Mouse (Mus musculus): ENCODE measurements around the gene Fgg. TPM values are rescaled to one million over a fixed set of nuclear protein-coding genes. Genes with fewer than 3 reads are reported as not detected.

Fgg gene
- 0.51 TPM in 1 of 2 replicates, not detected in the other for polyA plus RNA-seq (2015; fragmentation: Nextera tagmentation; extraction: Ambion mirVana)

DNA sequence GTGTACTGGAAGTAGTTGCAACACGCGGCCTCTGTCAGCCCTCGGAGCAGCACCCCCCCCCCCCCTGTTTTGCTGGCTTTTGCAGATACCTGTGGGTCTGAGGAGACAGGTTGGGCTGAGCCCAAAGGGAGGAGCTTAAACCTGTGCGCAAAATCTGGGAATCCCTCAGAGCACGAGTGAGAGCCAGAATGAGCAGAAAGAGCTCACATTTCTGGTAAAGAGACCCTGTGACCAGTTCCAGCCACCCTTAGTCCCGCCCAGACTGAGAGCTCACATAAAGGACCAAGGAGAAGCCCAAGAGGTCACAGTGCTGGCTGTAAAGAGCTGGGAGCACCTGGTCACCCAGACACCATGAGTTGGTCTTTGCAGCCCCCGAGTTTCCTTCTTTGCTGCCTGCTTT, at the start of gene Fgg:
Gene Fgg (plus strand): TSS at position 168 of the 400 bp plus-strand sequence.
- Histone ChIP-seq H3K36me3 (no peaks in the 10 kb centered on the region), H3K9ac (replicated peaks) (no peak within 1 kb of the TSS), H3K27me3 (replicated peaks) (no peaks in the 10 kb centered on the region), H3K27ac (replicated peaks) (no peak within 1 kb of the TSS), H3K4me2 (no peak within 1 kb of the TSS), H3K9me3 (replicated peaks) (no peaks in the 10 kb centered on the region), H3K4me3 (replicated peaks) (no peak within 1 kb of the TSS), H3K4me1 (no peaks in the 10 kb centered on the region)
- ATAC-seq (ENCODE audit: low FRiP score), result no peak
- 59% methylated on average over 7 of the region's 7 CpGs for WGBS

GRCm38 (mm10) chr3:82971046-82971445, 36.5 kb upstream of the Fgg start:
- Histone ChIP-seq H3K4me2 (no peak overlapping the region), H3K4me1 (no peaks in the 10 kb centered on the region), H3K36me3 (no peaks in the 10 kb centered on the region), H3K27me3 (replicated peaks) (no peaks in the 10 kb centered on the region), H3K9me3 (replicated peaks) (no peaks in the 10 kb centered on the region), H3K9ac (replicated peaks) (no peak overlapping the region), H3K4me3 (replicated peaks) (no peak overlapping the region), H3K27ac (replicated peaks) (no peak overlapping the region)
- no peak for ATAC-seq (ENCODE audit: low FRiP score)
- WGBS, result 77% methylated on average over 3 of the region's 3 CpGs

DNA sequence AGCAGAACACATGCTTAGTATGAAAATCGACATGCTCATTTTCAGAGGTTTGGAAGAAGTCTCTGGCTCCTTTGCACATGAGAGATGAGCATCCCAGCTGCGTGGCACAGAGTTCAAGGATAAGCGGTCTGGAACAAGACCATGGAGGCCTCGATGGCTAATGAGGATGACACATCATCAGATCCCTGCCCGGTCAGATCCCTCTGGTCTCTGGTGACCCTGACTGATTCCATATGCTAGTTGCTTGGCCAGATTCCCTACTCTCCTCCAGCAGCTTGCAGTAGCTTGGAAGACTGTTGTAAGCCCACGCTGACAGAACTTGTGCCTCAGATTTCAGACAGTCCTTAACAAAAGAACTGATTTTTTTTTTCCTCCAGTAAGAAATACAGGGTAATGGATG, 26.7 kb upstream of the Fgg start:
- H3K4me2 ChIP-seq, result no peak overlapping the region
- 82% methylated on average over 6 of the region's 6 CpGs for WGBS
- H3K4me3 ChIP-seq (replicated peaks), result no peak overlapping the region
- no peaks in the 10 kb centered on the region for H3K4me1 ChIP-seq
- H3K9me3 ChIP-seq (replicated peaks), result no peaks in the 10 kb centered on the region
- H3K36me3 ChIP-seq, result no peaks in the 10 kb centered on the region
- no peak for ATAC-seq (ENCODE audit: low FRiP score)
- no peak overlapping the region for H3K27ac ChIP-seq (replicated peaks)
- no peak overlapping the region for H3K9ac ChIP-seq (replicated peaks)
- H3K27me3 ChIP-seq (replicated peaks), result no peaks in the 10 kb centered on the region

GRCm38 (mm10) chr3:82981861-82982260, 25.7 kb upstream of the Fgg start:
- ATAC-seq (ENCODE audit: low FRiP score), result no peak
- H3K36me3 ChIP-seq, result no peaks in the 10 kb centered on the region
- H3K4me2 ChIP-seq, result no peak overlapping the region
- no peaks in the 10 kb centered on the region for H3K4me1 ChIP-seq
- H3K9me3 ChIP-seq (replicated peaks), result no peaks in the 10 kb centered on the region
- no peak overlapping the region for H3K4me3 ChIP-seq (replicated peaks)
- H3K27ac ChIP-seq (replicated peaks), result no peak overlapping the region
- H3K27me3 ChIP-seq (replicated peaks), result no peaks in the 10 kb centered on the region
- 71% methylated on average over 8 of the region's 8 CpGs for WGBS
- no peak overlapping the region for H3K9ac ChIP-seq (replicated peaks)

GRCm38 (mm10) chr3:82984840-82985239, 22.7 kb upstream of the Fgg start:
- H3K4me2 ChIP-seq, result no peak overlapping the region
- no peak overlapping the region for H3K27ac ChIP-seq (replicated peaks)
- no peaks in the 10 kb centered on the region for H3K9me3 ChIP-seq (replicated peaks)
- WGBS, result 82% methylated on average over 2 of the region's 2 CpGs
- no peak for ATAC-seq (ENCODE audit: low FRiP score)
- H3K4me1 ChIP-seq, result no peaks in the 10 kb centered on the region
- no peaks in the 10 kb centered on the region for H3K36me3 ChIP-seq
- H3K27me3 ChIP-seq (replicated peaks), result no peaks in the 10 kb centered on the region
- no peak overlapping the region for H3K4me3 ChIP-seq (replicated peaks)
- H3K9ac ChIP-seq (replicated peaks), result no peak overlapping the region

DNA sequence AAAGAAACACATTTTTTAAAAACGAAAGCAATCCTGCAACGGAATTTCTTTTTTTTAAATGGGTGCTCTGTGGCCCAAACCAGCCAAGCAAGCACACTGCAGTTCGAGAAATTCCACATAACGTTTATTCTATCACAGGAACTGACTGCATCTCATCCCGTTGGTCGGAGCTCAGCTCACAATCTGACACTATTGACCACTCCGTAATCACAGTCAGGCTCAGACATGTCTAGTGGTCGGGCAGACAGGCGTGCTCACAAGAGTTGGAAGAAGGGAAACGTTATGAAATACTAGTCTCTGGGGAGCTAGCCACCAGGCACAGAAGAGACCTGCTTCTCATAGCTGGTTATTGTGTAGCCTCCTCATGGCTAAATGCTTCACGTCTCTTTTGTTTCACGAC, 15.6 kb upstream of the Fgg start:
- H3K27me3 ChIP-seq (replicated peaks), result peaks cover 4% of the 10 kb centered on the region; the same call in 1 of the 2 replicates
- no peak overlapping the region for H3K4me3 ChIP-seq (replicated peaks)
- H3K4me1 ChIP-seq, result peaks cover 7% of the 10 kb centered on the region
- no peak overlapping the region for H3K27ac ChIP-seq (replicated peaks)
- no peak overlapping the region for H3K4me2 ChIP-seq
- H3K9ac ChIP-seq (replicated peaks), result no peak overlapping the region
- WGBS, result 81% methylated on average over 12 of the region's 12 CpGs
- H3K9me3 ChIP-seq (replicated peaks), result no peaks in the 10 kb centered on the region
- no peaks in the 10 kb centered on the region for H3K36me3 ChIP-seq
- ATAC-seq (ENCODE audit: low FRiP score), result no peak

DNA sequence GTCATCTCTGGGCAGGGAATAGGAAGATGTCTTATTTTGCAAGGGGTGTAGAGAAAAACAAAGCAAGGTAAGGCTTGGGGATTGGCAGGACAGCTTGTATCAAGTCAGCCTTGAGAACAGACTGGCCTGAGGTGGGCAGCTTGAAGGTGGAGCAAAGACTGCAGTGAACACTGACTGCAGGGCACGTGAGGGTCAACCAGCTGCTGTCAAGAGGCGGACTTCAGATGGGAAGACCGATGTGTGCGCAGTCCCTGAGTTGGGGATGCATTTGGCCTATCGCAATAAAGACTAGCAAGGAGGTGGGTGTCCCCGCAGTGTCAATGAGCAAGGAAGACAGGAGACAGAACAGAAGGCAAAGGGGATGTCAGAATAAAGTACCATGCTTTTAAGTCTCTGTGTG, 14.6 kb upstream of the Fgg start:
- no peak for ATAC-seq (ENCODE audit: low FRiP score)
- H3K27me3 ChIP-seq (replicated peaks), result peaks cover 4% of the 10 kb centered on the region; the same call in 1 of the 2 replicates
- WGBS, result 92% methylated on average over 6 of the region's 6 CpGs

GRCm38 (mm10) chr3:82995368-82995767, 12.2 kb upstream of the Fgg start:
- Histone ChIP-seq H3K4me2 (peak overlapping the region; percentile 59), H3K9me3 (replicated peaks) (no peaks in the 10 kb centered on the region), H3K27me3 (replicated peaks) (peaks cover 4% of the 10 kb centered on the region; the same call in 1 of the 2 replicates), H3K4me3 (replicated peaks) (peak overlapping the region; percentile 22), H3K27ac (replicated peaks) (no peak overlapping the region), H3K4me1 (peaks cover 12% of the 10 kb centered on the region), H3K9ac (replicated peaks) (peak overlapping the region; percentile 5; the same call in 1 of the 2 replicates), H3K36me3 (no peaks in the 10 kb centered on the region)
- 2% methylated on average over 24 of the region's 24 CpGs for WGBS
- ATAC-seq (ENCODE audit: low FRiP score), result peak; percentile 33; the same call in 1 of the 2 replicates

More for the DNA sequence above, 14.6 kb upstream of the Fgg start:
- no peaks in the 10 kb centered on the region for H3K36me3 ChIP-seq
- H3K4me1 ChIP-seq, result peaks cover 7% of the 10 kb centered on the region
- H3K9me3 ChIP-seq (replicated peaks), result no peaks in the 10 kb centered on the region
- no peak overlapping the region for H3K27ac ChIP-seq (replicated peaks)
- H3K9ac ChIP-seq (replicated peaks), result no peak overlapping the region
- no peak overlapping the region for H3K4me3 ChIP-seq (replicated peaks)
- H3K4me2 ChIP-seq, result no peak overlapping the region

GRCm38 (mm10) chr3:82996656-82997055, 10.9 kb upstream of the Fgg start:
- H3K4me1 ChIP-seq, result peaks cover 12% of the 10 kb centered on the region
- no peak overlapping the region for H3K4me3 ChIP-seq (replicated peaks)
- H3K9ac ChIP-seq (replicated peaks), result no peak overlapping the region
- no peak overlapping the region for H3K27ac ChIP-seq (replicated peaks)
- 61% methylated on average over 3 of the region's 3 CpGs for WGBS
- H3K4me2 ChIP-seq, result no peak overlapping the region
- no peaks in the 10 kb centered on the region for H3K9me3 ChIP-seq (replicated peaks)
- H3K27me3 ChIP-seq (replicated peaks), result peaks cover 4% of the 10 kb centered on the region; the same call in 1 of the 2 replicates
- no peak for ATAC-seq (ENCODE audit: low FRiP score)
- no peaks in the 10 kb centered on the region for H3K36me3 ChIP-seq

DNA sequence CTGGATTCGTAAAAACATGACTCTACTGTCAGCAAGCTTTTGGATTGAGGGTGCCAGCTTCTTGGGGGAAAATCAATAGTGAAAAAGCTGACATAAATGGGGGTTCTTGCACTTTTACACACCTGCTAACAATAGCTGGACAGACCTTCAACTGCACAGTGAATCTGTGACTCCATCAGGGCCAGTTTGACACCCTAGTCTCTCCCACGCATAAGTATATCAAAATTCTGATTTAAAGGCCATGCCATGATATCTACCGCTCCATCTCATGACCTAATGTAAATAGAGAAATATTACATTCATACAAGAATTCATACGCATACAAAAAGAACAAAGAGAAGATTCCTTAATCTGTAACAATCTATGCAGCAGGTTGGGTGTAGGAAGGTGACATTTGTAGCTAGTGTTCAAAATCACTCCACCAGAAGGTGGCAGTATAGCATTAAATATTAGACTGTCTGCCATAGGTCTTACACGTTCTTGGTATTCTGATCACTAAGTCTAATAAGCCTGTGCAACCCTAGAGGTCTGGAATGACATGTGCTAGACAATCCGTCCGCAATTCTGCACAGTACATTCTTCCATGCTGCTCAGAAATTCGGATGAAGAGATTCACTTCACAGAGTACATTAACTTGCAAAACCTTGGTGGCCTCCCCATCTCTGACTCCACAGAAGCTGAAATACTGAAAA, 8.6 kb upstream of the Fgg start:
- Histone ChIP-seq H3K4me1 (peaks cover 12% of the 10 kb centered on the region), H3K9me3 (replicated peaks) (no peaks in the 10 kb centered on the region), H3K4me2 (no peak overlapping the region), H3K27me3 (replicated peaks) (peaks cover 4% of the 10 kb centered on the region; the same call in 1 of the 2 replicates), H3K27ac (replicated peaks) (no peak overlapping the region), H3K4me3 (replicated peaks) (no peak overlapping the region), H3K9ac (replicated peaks) (no peak overlapping the region), H3K36me3 (no peaks in the 10 kb centered on the region)
- WGBS, result 33% methylated on average over 8 of the region's 8 CpGs
- ATAC-seq (ENCODE audit: low FRiP score), result peak; percentile 91

GRCm38 (mm10) chr3:82999995-83000394, 7.5 kb upstream of the Fgg start:
- Histone ChIP-seq H3K9me3 (replicated peaks) (no peaks in the 10 kb centered on the region), H3K27ac (replicated peaks) (no peak overlapping the region), H3K27me3 (replicated peaks) (peaks cover 4% of the 10 kb centered on the region; the same call in 1 of the 2 replicates), H3K36me3 (no peaks in the 10 kb centered on the region), H3K4me1 (peaks cover 12% of the 10 kb centered on the region), H3K4me3 (replicated peaks) (no peak overlapping the region), H3K9ac (replicated peaks) (no peak overlapping the region), H3K4me2 (no peak overlapping the region)
- ATAC-seq (ENCODE audit: low FRiP score), result no peak
- WGBS, result 67% methylated on average over 9 of the region's 9 CpGs

DNA sequence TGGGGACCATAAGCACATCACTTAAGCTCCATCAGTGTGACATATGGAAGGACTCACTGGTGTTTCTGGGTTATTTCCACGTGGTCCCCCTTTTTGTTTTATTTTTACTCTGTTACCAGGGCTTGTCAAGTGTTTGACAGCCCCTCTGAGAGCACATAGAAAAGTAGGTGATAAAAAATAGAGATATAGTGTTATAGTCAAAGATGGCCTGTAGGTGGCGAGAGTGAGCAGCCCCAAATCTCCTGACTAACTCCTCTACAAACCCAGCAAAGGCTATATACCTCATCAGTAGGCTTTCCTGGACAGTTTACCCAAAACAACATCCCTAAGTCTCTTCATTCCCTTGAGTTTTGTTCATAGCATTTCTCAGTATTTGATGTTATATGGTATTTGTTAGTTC, 5.3 kb upstream of the Fgg start:
- Histone ChIP-seq H3K4me1 (peaks cover 5% of the 10 kb centered on the region; the same call in 1 of the 2 replicates), H3K36me3 (no peaks in the 10 kb centered on the region), H3K9me3 (replicated peaks) (no peaks in the 10 kb centered on the region), H3K27me3 (replicated peaks) (no peaks in the 10 kb centered on the region), H3K4me3 (replicated peaks) (no peak overlapping the region), H3K27ac (replicated peaks) (no peak overlapping the region), H3K9ac (replicated peaks) (no peak overlapping the region), H3K4me2 (no peak overlapping the region)
- 2% methylated on average over 2 of the region's 2 CpGs for WGBS
- ATAC-seq (ENCODE audit: low FRiP score), result no peak
